Mouse (Mus musculus) kidney, postnatal 36 days (tissue): ENCODE measurements around the gene Rps23.
A peak's percentile ranks its signal among the peaks of the same experiment; 100 is the strongest.

ENCODE experiments used
- DNase-seq, 2 experiments: peaks; one replicate each; pipeline ENCODE4 v3.0.0; 2021 to 2022; ENCODE audit warnings: mixed read lengths in 2 of 2

The Rps23 gene

GRCm38 (mm10) chr13:90935852-90936251, 13.1 kb downstream of the Rps23 start:
- no peak for DNase-seq

GRCm38 (mm10) chr13:90939192-90939591, 16.4 kb downstream of the Rps23 start:
- DNase-seq: no peak

- no peak for DNase-seq
Observed at GRCm38 (mm10) chr13:90939600-90939999, 16.8 kb downstream of the Rps23 start.

GRCm38 (mm10) chr13:90958894-90959293, 36.1 kb downstream of the Rps23 start:
- DNase-seq: peak; percentile 9 to 41

- no peak for DNase-seq
Observed at GRCm38 (mm10) chr13:90960591-90960990, 37.8 kb downstream of the Rps23 start.

GRCm38 (mm10) chr13:90962836-90963760, 40.3 kb downstream of the Rps23 start:
- DNase-seq: peak; percentile 62 to 67

GRCm38 (mm10) chr13:90964511-90964910, 41.8 kb downstream of the Rps23 start:
- DNase-seq: peak; percentile 62

GRCm38 (mm10) chr13:90965996-90966395, 43.2 kb downstream of the Rps23 start:
- peak; percentile 76 to 85 for DNase-seq

GRCm38 (mm10) chr13:90967422-90967821, 44.7 kb downstream of the Rps23 start:
- DNase-seq: peak; percentile 82 to 94

GRCm38 (mm10) chr13:90968940-90969339, 46.2 kb downstream of the Rps23 start:
- DNase-seq: no peak

- DNase-seq: no peak
Observed at GRCm38 (mm10) chr13:90970259-90971017, 47.7 kb downstream of the Rps23 start.

GRCm38 (mm10) chr13:90973409-90973808, 50.7 kb downstream of the Rps23 start:
- DNase-seq: no peak
